Mouse (Mus musculus) liver, embryonic 16.5 days (tissue): Measurements from ENCODE around the gene Misp. TPM values are rescaled to one million over a fixed set of nuclear protein-coding genes. Genes with fewer than 3 reads are reported as not detected.
A peak's percentile ranks its signal among the peaks of the same experiment; 100 is the strongest.

Experiments used
- ATAC-seq: fragments of 200-750 bp; cut with Nextera tagmentation; 2 replicates; pipeline ENCODE4 v1.8.0; 2017; ENCODE audit warnings: low read depth, mild to moderate bottlenecking, moderate number of reproducible peaks, moderate library complexity
- H3K27ac ChIP-seq: fragments of 300-500 bp; sonication (generic); 2 replicates; pipeline ENCODE4 v1.5.1; 2014; ENCODE audit warnings: mild to moderate bottlenecking, low read length
- H3K27me3 ChIP-seq: fragments of 300-500 bp; sonication (generic); 2 replicates; pipeline ENCODE4 v1.6.1; 2014; ENCODE audit warnings: low read depth, low read length, mixed read lengths; ENCODE audit not compliant: control insufficient read depth, insufficient read depth
- H3K36me3 ChIP-seq: fragments of 300-500 bp; sonication (generic); 2 replicates; pipeline ENCODE4 v1.6.1; 2014; ENCODE audit warnings: mild to moderate bottlenecking; ENCODE audit not compliant: control insufficient read depth, insufficient read depth
- H3K4me1 ChIP-seq: fragments of 300-500 bp; sonication (generic); 2 replicates; pipeline ENCODE4 v1.6.1; 2014; ENCODE audit warnings: low read depth, low read length, mixed read lengths; ENCODE audit not compliant: control insufficient read depth
- H3K4me2 ChIP-seq: fragments of 300-500 bp; sonication (generic); 2 replicates; pipeline ENCODE4 v1.6.1; 2014; ENCODE audit warnings: low read depth, low read length, mixed read lengths
- H3K4me3 ChIP-seq: fragments of 300-500 bp; sonication (generic); 2 replicates; pipeline ENCODE4 v1.5.1; 2014; ENCODE audit warnings: low read depth, mild to moderate bottlenecking, low read length
- H3K9ac ChIP-seq: fragments of 300-500 bp; sonication (generic); 2 replicates; pipeline ENCODE4 v1.6.1; 2014; ENCODE audit warnings: low read depth, low read length
- H3K9me3 ChIP-seq: fragments of 300-500 bp; sonication (generic); replicated peaks from 2 replicates; pipeline ENCODE4 v1.6.1; 2016; ENCODE audit warnings: low read length; ENCODE audit not compliant: control insufficient read depth
- WGBS: fragments of 180-500 bp; shearing (Covaris S2); extraction: QIAGEN DNeasy Blood & Tissue Kit; methylation state at CpG from one replicate; pipeline ENCODE4 v1.1.7; 2014; ENCODE audit not compliant: insufficient replicate concordance; 5-methylcytosine and 5-hydroxymethylcytosine counted together
- polyA plus RNA-seq: library from polyadenylated mRNA; unstranded; fragments of >200 nt; fragmentation: Nextera tagmentation; extraction: Ambion mirVana; gene quantifications from 2 replicates; pipeline ENCODE4 v1.2.1, GENCODE M21; 2015

Misp gene
- polyA plus RNA-seq, 1 experiment from 2014 or later, result 1.4 TPM

GRCm38 (mm10) chr10:79822372-79822771, 1.6 kb downstream of the Misp start:
- Histone ChIP-seq H3K4me1 (peaks cover 4% of the 10 kb centered on the region), H3K4me2 (no peak overlapping the region), H3K27ac (no peak overlapping the region), H3K27me3 (no peaks in the 10 kb centered on the region), H3K4me3 (no peak overlapping the region), H3K36me3 (no peaks in the 10 kb centered on the region), H3K9me3 (no peaks in the 10 kb centered on the region), H3K9ac (no peak overlapping the region)
- WGBS, result 54% methylated on average over 17 of the region's 17 CpGs
- ATAC-seq, result peak; percentile 53

- Histone ChIP-seq H3K9me3 (no peaks in the 10 kb centered on the region), H3K4me2 (no peak overlapping the region), H3K9ac (no peak overlapping the region), H3K27ac (no peak overlapping the region), H3K36me3 (no peaks in the 10 kb centered on the region), H3K4me3 (no peak overlapping the region), H3K4me1 (peaks cover 4% of the 10 kb centered on the region), H3K27me3 (no peaks in the 10 kb centered on the region)
- ATAC-seq, result no peak
- 63% methylated on average over 6 of the region's 6 CpGs for WGBS
These were observed 2.2 kb downstream of the Misp start for GRCm38 (mm10) chr10:79823011-79823410.

- no peaks in the 10 kb centered on the region for H3K27me3 ChIP-seq
- no peak for ATAC-seq
- no peaks in the 10 kb centered on the region for H3K36me3 ChIP-seq
- H3K9ac ChIP-seq, result no peak overlapping the region
- H3K9me3 ChIP-seq, result no peaks in the 10 kb centered on the region
- peak overlapping the region; percentile 17; the same call in 1 of the 2 replicates for H3K4me2 ChIP-seq
- H3K27ac ChIP-seq, result no peak overlapping the region
- H3K4me1 ChIP-seq, result peaks cover 4% of the 10 kb centered on the region
- 24% methylated on average over 6 of the region's 6 CpGs for WGBS
- H3K4me3 ChIP-seq, result no peak overlapping the region
These were observed 3.6 kb downstream of the Misp start for GRCm38 (mm10) chr10:79824413-79824812.

- Histone ChIP-seq H3K4me1 (no peaks in the 10 kb centered on the region), H3K9ac (no peak overlapping the region), H3K9me3 (no peaks in the 10 kb centered on the region), H3K27ac (no peak overlapping the region), H3K36me3 (no peaks in the 10 kb centered on the region), H3K27me3 (no peaks in the 10 kb centered on the region), H3K4me3 (no peak overlapping the region), H3K4me2 (no peak overlapping the region)
- WGBS, result 61% methylated on average over 3 of the region's 3 CpGs
- no peak for ATAC-seq
These were observed 10.8 kb downstream of the Misp start for GRCm38 (mm10) chr10:79831583-79831982.

GRCm38 (mm10) chr10:79832026-79832785, 11.4 kb downstream of the Misp start:
- Histone ChIP-seq H3K9ac (no peak overlapping the region), H3K4me2 (no peak overlapping the region), H3K27me3 (no peaks in the 10 kb centered on the region), H3K4me3 (no peak overlapping the region), H3K4me1 (no peaks in the 10 kb centered on the region), H3K36me3 (no peaks in the 10 kb centered on the region), H3K9me3 (no peaks in the 10 kb centered on the region), H3K27ac (no peak overlapping the region)
- whole genome bisulfite sequencing, result 34% methylated on average over 7 of the region's 7 CpGs
- no peak for ATAC-seq

- no peak overlapping the region for H3K4me2 ChIP-seq
- H3K4me1 ChIP-seq, result no peaks in the 10 kb centered on the region
- H3K36me3 ChIP-seq, result no peaks in the 10 kb centered on the region
- H3K27me3 ChIP-seq, result no peaks in the 10 kb centered on the region
- H3K4me3 ChIP-seq, result no peak overlapping the region
- ATAC-seq, result no peak
- no peaks in the 10 kb centered on the region for H3K9me3 ChIP-seq
- no peak overlapping the region for H3K9ac ChIP-seq
- H3K27ac ChIP-seq, result no peak overlapping the region
- WGBS, result 40% methylated on average over 9 of the region's 9 CpGs
These were observed 12.0 kb downstream of the Misp start for GRCm38 (mm10) chr10:79832786-79833181.

- 0 out of 2 replicates have a peak, but pooled peaks have one; percentile 16 for ATAC-seq
- H3K4me3 ChIP-seq, result no peak overlapping the region
- no peak overlapping the region for H3K4me2 ChIP-seq
- WGBS, result 25% methylated on average over 9 of the region's 9 CpGs
- no peaks in the 10 kb centered on the region for H3K36me3 ChIP-seq
- H3K27me3 ChIP-seq, result no peaks in the 10 kb centered on the region
- H3K27ac ChIP-seq, result no peak overlapping the region
- H3K4me1 ChIP-seq, result no peaks in the 10 kb centered on the region
- H3K9ac ChIP-seq, result no peak overlapping the region
- no peaks in the 10 kb centered on the region for H3K9me3 ChIP-seq
These were observed 14.1 kb downstream of the Misp start for GRCm38 (mm10) chr10:79834769-79835398.

- ATAC-seq, result no peak
- no peaks in the 10 kb centered on the region for H3K36me3 ChIP-seq
- no peaks in the 10 kb centered on the region for H3K27me3 ChIP-seq
- H3K4me1 ChIP-seq, result peaks cover 5% of the 10 kb centered on the region
- no peak overlapping the region for H3K9ac ChIP-seq
- no peak overlapping the region for H3K27ac ChIP-seq
- no peak overlapping the region for H3K4me2 ChIP-seq
- 79% methylated on average over 3 of the region's 3 CpGs for WGBS
- no peak overlapping the region for H3K4me3 ChIP-seq
- H3K9me3 ChIP-seq, result no peaks in the 10 kb centered on the region
These were observed 16.1 kb downstream of the Misp start for GRCm38 (mm10) chr10:79836918-79837317.

GRCm38 (mm10) chr10:79838151-79838550, 17.4 kb downstream of the Misp start:
- Histone ChIP-seq H3K27ac (no peak overlapping the region), H3K4me3 (no peak overlapping the region), H3K36me3 (no peaks in the 10 kb centered on the region), H3K4me1 (peaks cover 5% of the 10 kb centered on the region), H3K9ac (no peak overlapping the region), H3K4me2 (no peak overlapping the region), H3K27me3 (no peaks in the 10 kb centered on the region), H3K9me3 (no peaks in the 10 kb centered on the region)
- no peak for ATAC-seq
- 22% methylated on average over 2 of the region's 2 CpGs for WGBS
